Mouse (Mus musculus) myocyte (in vitro differentiated cells): ENCODE results near the gene Prss56.
A peak's percentile ranks its signal among the peaks of the same experiment; 100 is the strongest.

ENCODE experiments used
- E2F4 ChIP-seq: IDR thresholded peaks from one replicate; pipeline ENCODE4 v1.6.1; 2011; ENCODE audit warnings: mild to moderate bottlenecking, control low read depth, moderate library complexity; ENCODE audit not compliant: insufficient read depth
- MAX ChIP-seq: IDR thresholded peaks from one replicate; pipeline ENCODE4 v1.6.1; 2011; ENCODE audit warnings: low read depth, mild to moderate bottlenecking, control low read depth
- MYOD1 ChIP-seq, 3 experiments: IDR thresholded peaks; one replicate each; pipeline ENCODE4 v1.6.1; 2011; ENCODE audit warnings: control low read depth in 2 of 3, low read depth in 2 of 3, mild to moderate bottlenecking in 2 of 3, moderate library complexity in 1 of 3; ENCODE audit not compliant: insufficient read length in 2 of 3, control insufficient read depth in 1 of 3
- MYOG ChIP-seq, 3 experiments: IDR thresholded peaks; one replicate each; pipeline ENCODE4 v1.6.1; 2011; ENCODE audit warnings: control low read depth in 2 of 3, low read depth in 2 of 3, mild to moderate bottlenecking in 2 of 3; ENCODE audit not compliant: insufficient read length in 2 of 3, control insufficient read depth in 1 of 3, insufficient read depth in 1 of 3
- POLR2A ChIP-seq: IDR thresholded peaks from one replicate; pipeline ENCODE4 v1.6.1; 2011; ENCODE audit warnings: low read depth, mild to moderate bottlenecking, control low read depth, moderate library complexity; ENCODE audit not compliant: insufficient read length
- POLR2AphosphoS2 ChIP-seq: IDR thresholded peaks from one replicate; pipeline ENCODE4 v1.6.1; 2011; ENCODE audit warnings: low read depth, control low read depth; ENCODE audit not compliant: insufficient read length
- REST ChIP-seq: IDR thresholded peaks from one replicate; pipeline ENCODE4 v1.6.1; 2011; ENCODE audit warnings: mild to moderate bottlenecking, control low read depth, moderate library complexity; ENCODE audit not compliant: insufficient read depth, insufficient read length
- TCF12 ChIP-seq: IDR thresholded peaks from one replicate; pipeline ENCODE4 v1.6.1; 2011; ENCODE audit warnings: mild to moderate bottlenecking, control low read depth; ENCODE audit not compliant: poor library complexity, insufficient read depth, severe bottlenecking
- TCF3 ChIP-seq: IDR thresholded peaks from one replicate; pipeline ENCODE4 v1.6.1; 2011; ENCODE audit warnings: low read depth, control low read depth; ENCODE audit not compliant: insufficient read length
- USF1 ChIP-seq: IDR thresholded peaks from one replicate; pipeline ENCODE4 v1.6.1; 2011; ENCODE audit warnings: low read depth, mild to moderate bottlenecking, control low read depth, moderate library complexity

DNA sequence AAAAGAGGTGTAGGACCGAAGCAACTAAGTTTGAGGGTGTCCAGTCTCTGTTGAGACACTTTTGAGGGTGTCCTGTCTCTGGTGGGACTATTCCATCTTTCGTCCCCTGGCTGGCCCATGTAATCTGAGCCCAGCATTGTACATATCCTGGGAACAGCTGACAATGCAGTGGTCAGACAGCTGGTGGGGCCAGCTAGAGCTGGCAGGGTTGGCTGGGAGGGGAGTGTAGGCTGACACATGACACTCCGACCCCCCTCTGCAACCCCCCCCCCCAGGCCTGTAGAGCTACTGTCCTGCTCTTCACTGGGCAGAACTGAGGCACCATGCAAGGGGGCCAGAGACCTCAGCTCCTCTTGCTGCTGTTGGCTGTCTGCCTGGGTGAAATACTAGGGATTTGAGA, 22.4 kb downstream of the Prss56 start:
- peak; percentile 49 for TF ChIP-seq POLR2A
- no peak for TF ChIP-seq USF1
- peak; percentile 99 to 100 (median 99) for TF ChIP-seq MYOG (IDR thresholded peaks at IDR 0.05; ENCODE audit: control insufficient read depth in 1 of 3, insufficient read depth in 1 of 3, insufficient read length in 2 of 3, low read depth in 2 of 3)
- TF ChIP-seq MYOD1 (IDR thresholded peaks at IDR 0.05; ENCODE audit: control insufficient read depth in 1 of 3, insufficient read length in 2 of 3, low read depth in 2 of 3): peak; percentile 98 to 99 (median 99)
- no peak for TF ChIP-seq REST
- TF ChIP-seq POLR2AphosphoS2: no peak
- no peak for TF ChIP-seq E2F4
- peak; percentile 100 for TF ChIP-seq TCF12
- TF ChIP-seq TCF3: peak; percentile 99
- TF ChIP-seq MAX: no peak
